Mouse (Mus musculus) activated CD4-positive, CD25-positive, alpha-beta regulatory T cell, adult 4 months (primary cell): Measurements from ENCODE around the gene Tmem138. TPM values are rescaled to one million over a fixed set of nuclear protein-coding genes. Genes with fewer than 3 reads are reported as not detected.
"Not testable (repeated sequence)": the region's sequence is repeated elsewhere in the genome, so short reads cannot be mapped to it uniquely, and the experiment has no call there.

ENCODE experiments used
- ATAC-seq: one replicate; pipeline ENCODE4 v1.8.0; 2017
- polyA plus RNA-seq, 2 experiments: library from polyadenylated mRNA; unstranded; fragments of 100-300 nt; shearing (Covaris generic); gene quantifications; one replicate each; pipeline ENCODE4 v1.2.1; 2017

Tmem138 gene
- polyA plus RNA-seq, 2 experiments from 2014 or later: 15.2 to 19.2 TPM

- ATAC-seq: no peak
Measured at GRCm38 (mm10) chr19:10569627-10570026, 7.5 kb downstream of the Tmem138 start.

- no peak for ATAC-seq
Measured at GRCm38 (mm10) chr19:10565217-10565616, 11.9 kb downstream of the Tmem138 start.

- ATAC-seq: no peak
Measured at GRCm38 (mm10) chr19:10564278-10564677, 12.9 kb downstream of the Tmem138 start.

- no peak for ATAC-seq
Measured at GRCm38 (mm10) chr19:10562351-10562750, 14.8 kb downstream of the Tmem138 start.

- ATAC-seq: no peak
Measured at GRCm38 (mm10) chr19:10561558-10562314, 15.4 kb downstream of the Tmem138 start.

GRCm38 (mm10) chr19:10560108-10560507 lies 17.1 kb downstream of the Tmem138 start:
- no peak for ATAC-seq

- ATAC-seq: not testable (repeated sequence)
Measured at GRCm38 (mm10) chr19:10557837-10558375, 19.3 kb downstream of the Tmem138 start.

GRCm38 (mm10) chr19:10557430-10557829 lies 19.7 kb downstream of the Tmem138 start:
- ATAC-seq: no peak

- ATAC-seq: no peak
Measured at GRCm38 (mm10) chr19:10557001-10557400, 20.2 kb downstream of the Tmem138 start.

- ATAC-seq: peak; percentile 95
Measured at GRCm38 (mm10) chr19:10555624-10556510, 21.3 kb downstream of the Tmem138 start, which contains the start of gene Tmem216. Gene Tmem216, minus strand, starts transcription at chr19:10556238.

- ATAC-seq: no peak
Measured at GRCm38 (mm10) chr19:10539454-10539853, 37.7 kb downstream of the Tmem138 start.

- no peak for ATAC-seq
Measured at GRCm38 (mm10) chr19:10530082-10530481, 47.1 kb downstream of the Tmem138 start.

GRCm38 (mm10) chr19:10525910-10526309 lies 51.3 kb downstream of the Tmem138 start, which contains the start of gene Sdhaf2:
Gene Sdhaf2, minus strand, starts transcription at chr19:10526142.
- no peak for ATAC-seq

GRCm38 (mm10) chr19:10525106-10525901 lies 51.9 kb downstream of the Tmem138 start, which contains the start of gene Cpsf7:
Gene Cpsf7, plus strand, starts transcription at chr19:10525266.
- ATAC-seq: peak; percentile 79

- no peak for ATAC-seq
Measured at GRCm38 (mm10) chr19:10524784-10525105, 52.4 kb downstream of the Tmem138 start.

GRCm38 (mm10) chr19:10523483-10524080 lies 53.6 kb downstream of the Tmem138 start:
- no peak for ATAC-seq

- ATAC-seq: no peak
Measured at GRCm38 (mm10) chr19:10521926-10522325, 55.2 kb downstream of the Tmem138 start.
